17 mouse cellular contexts compared by ENCODE assay signal in the genomic region with DNA sequence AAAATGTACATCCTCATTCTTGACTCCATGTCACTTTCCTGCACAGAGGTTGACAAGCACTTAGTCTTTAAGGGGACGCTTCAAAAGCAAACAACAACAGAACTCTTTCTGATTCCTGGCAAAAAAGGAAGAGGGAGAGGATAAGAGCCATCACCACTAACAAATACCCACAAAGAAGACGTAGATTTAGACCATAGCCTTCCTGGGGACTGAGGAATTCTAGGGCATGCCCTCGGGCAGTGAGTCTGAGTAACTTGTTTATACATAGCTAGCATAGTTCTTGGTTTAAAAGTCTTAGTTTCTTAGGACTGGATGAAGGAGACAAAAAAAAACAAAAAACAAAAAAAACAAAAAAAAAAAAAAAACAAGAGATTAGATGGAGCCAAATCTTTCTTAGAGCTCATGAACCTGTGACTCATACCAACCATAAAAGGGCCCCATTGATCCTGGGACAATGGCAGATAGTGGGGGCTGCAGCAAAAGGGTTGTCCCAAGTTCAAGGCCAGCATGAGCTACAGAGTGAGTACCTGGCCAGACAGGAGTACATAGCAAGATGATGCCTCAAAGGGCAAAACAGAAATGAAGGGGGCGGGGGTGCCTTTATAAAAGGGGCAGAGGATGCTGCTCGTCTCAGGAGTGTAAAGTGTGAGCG. TPM values are rescaled to one million over a fixed set of nuclear protein-coding genes. Genes with fewer than 3 reads are reported as not detected.
DNase-seq lines count a peak whose midpoint lies in the region; ATAC-seq and TF ChIP-seq lines count a peak whose summit lies in the region.
"Had no signal": no experiment of that assay in that cellular context is flagged by ENCODE, and none has a peak within 500 bp of the region (broad histone marks: within the 10 kb centered on the region; RNA-seq: fewer than 3 reads in every experiment).

No protein-coding gene starts in this region.

- no peaks in the 10 kb centered on the region for H3K36me3 ChIP-seq in heart, embryonic 11.5 days (ENCODE audit: control insufficient read depth, insufficient read depth, low read length)
- H3K36me3 ChIP-seq in hindbrain, embryonic 10.5 days, result no peaks in the 10 kb centered on the region
- no peaks in the 10 kb centered on the region for H3K36me3 ChIP-seq in hindbrain, embryonic 11.5 days (ENCODE audit: control insufficient read depth, insufficient read depth, low read length)
- no peaks in the 10 kb centered on the region for H3K36me3 ChIP-seq in myocyte (ENCODE audit: control insufficient read depth, insufficient read depth)
- H3K36me3 ChIP-seq: embryonic facial prominence, embryonic 15.5 days; forebrain, embryonic 15.5 days; hindbrain, embryonic 12.5 days; limb, embryonic 10.5 days; liver, embryonic 12.5 days; lung, embryonic 15.5 days had no signal

- no peak overlapping the region for H3K4me3 ChIP-seq in heart, embryonic 11.5 days (ENCODE audit: low read depth, low read length)
- no peak overlapping the region for H3K4me3 ChIP-seq in hindbrain, embryonic 10.5 days
- no peak overlapping the region for H3K4me3 ChIP-seq in hindbrain, embryonic 11.5 days (ENCODE audit: low read depth, low read length)
- no peak overlapping the region for H3K4me3 ChIP-seq in myocyte
- H3K4me3 ChIP-seq: embryonic facial prominence, embryonic 15.5 days; forebrain, embryonic 15.5 days; hindbrain, embryonic 12.5 days; limb, embryonic 10.5 days; liver, embryonic 12.5 days; lung, embryonic 15.5 days had no signal

- TF ChIP-seq CTCF in Patski (IDR thresholded peaks at IDR 0.05), result no peak

- 61% methylated on average over 6 of the region's 6 CpGs for WGBS in heart, embryonic 11.5 days (ENCODE audit: insufficient replicate concordance)
- 67% methylated on average over 6 of the region's 6 CpGs for WGBS in hindbrain, embryonic 10.5 days
- 75% methylated on average over 6 of the region's 6 CpGs for WGBS in hindbrain, embryonic 11.5 days

- POLR2A ChIA-PET in Patski (lab: Charles Lee), result interaction anchor here (0.7 to 1.2 kb wide), 3 partner anchors 36 to 148 kb away, joined by 3 to 9 read pairs (median 8); no protein-coding TSS in a partner anchor

- peak; percentile 40 for DNase-seq in heart, adult 11 months
- no peak for DNase-seq in hindbrain, embryonic 10.5 days (ENCODE audit: low spot score)
- no peak for DNase-seq in hindbrain, embryonic 11.5 days (ENCODE audit: low spot score)
- DNase-seq in Patski (ENCODE audit: low read depth, low spot score), result peak; percentile 75
- no peak for DNase-seq in frontal cortex, postnatal 10 days (ENCODE audit: low spot score in 2 of 2)
- DNase-seq in cerebellum, adult 11-12 months, result no peak
- DNase-seq: B cell, adult 2 months; cerebellum, adult 9-10 months; midbrain, embryonic 14.5 days had no signal

- H3K9ac ChIP-seq in heart, embryonic 11.5 days (ENCODE audit: low read depth, low read length), result no peak overlapping the region
- no peak overlapping the region for H3K9ac ChIP-seq in hindbrain, embryonic 11.5 days (ENCODE audit: low read depth, low read length)
- H3K9ac ChIP-seq: embryonic facial prominence, embryonic 15.5 days; forebrain, embryonic 15.5 days; hindbrain, embryonic 12.5 days; liver, embryonic 12.5 days; lung, embryonic 15.5 days had no signal

- H3K4me1 ChIP-seq in heart, embryonic 11.5 days (ENCODE audit: control insufficient read depth, insufficient read depth, low read length), result peaks cover 14% of the 10 kb centered on the region
- H3K4me1 ChIP-seq in hindbrain, embryonic 10.5 days (replicated peaks), result peaks cover 11% of the 10 kb centered on the region
- H3K4me1 ChIP-seq in hindbrain, embryonic 11.5 days (replicated peaks; ENCODE audit: control insufficient read depth, insufficient read depth, low read length), result no peaks in the 10 kb centered on the region
- H3K4me1 ChIP-seq: embryonic facial prominence, embryonic 15.5 days; forebrain, embryonic 15.5 days; hindbrain, embryonic 12.5 days had no signal

- no peaks in the 10 kb centered on the region for H3K27me3 ChIP-seq in heart, embryonic 11.5 days (ENCODE audit: control insufficient read depth, insufficient read depth, low read length)
- H3K27me3 ChIP-seq in hindbrain, embryonic 10.5 days (ENCODE audit: insufficient read depth, poor library complexity, severe bottlenecking), result no peaks in the 10 kb centered on the region
- H3K27me3 ChIP-seq in hindbrain, embryonic 11.5 days (ENCODE audit: control insufficient read depth, insufficient read depth, low read length), result no peaks in the 10 kb centered on the region
- H3K27me3 ChIP-seq in Patski, result no peaks in the 10 kb centered on the region
- H3K27me3 ChIP-seq in myocyte (ENCODE audit: control insufficient read depth, insufficient read depth, insufficient read length), result no peaks in the 10 kb centered on the region
- H3K27me3 ChIP-seq: embryonic facial prominence, embryonic 15.5 days; forebrain, embryonic 15.5 days; hindbrain, embryonic 12.5 days; liver, embryonic 12.5 days; lung, embryonic 15.5 days had no signal

- no peaks in the 10 kb centered on the region for H3K9me3 ChIP-seq in heart, embryonic 11.5 days (replicated peaks; ENCODE audit: control insufficient read depth, low read length)
- H3K9me3 ChIP-seq in hindbrain, embryonic 10.5 days, result no peaks in the 10 kb centered on the region
- H3K9me3 ChIP-seq in hindbrain, embryonic 11.5 days (ENCODE audit: control insufficient read depth, low read length), result no peaks in the 10 kb centered on the region
- H3K9me3 ChIP-seq: embryonic facial prominence, embryonic 15.5 days; forebrain, embryonic 15.5 days; hindbrain, embryonic 12.5 days; limb, embryonic 10.5 days; liver, embryonic 12.5 days; lung, embryonic 15.5 days had no signal

- H3K27ac ChIP-seq in heart, embryonic 11.5 days (ENCODE audit: low read depth, low read length), result no peak overlapping the region
- 0 out of 2 replicates have a peak overlapping the region, but pooled peaks have one; percentile 17 for H3K27ac ChIP-seq in hindbrain, embryonic 10.5 days
- no peak overlapping the region for H3K27ac ChIP-seq in hindbrain, embryonic 11.5 days (ENCODE audit: low read depth, low read length)
- H3K27ac ChIP-seq: embryonic facial prominence, embryonic 15.5 days; forebrain, embryonic 15.5 days; hindbrain, embryonic 12.5 days; limb, embryonic 10.5 days; liver, embryonic 12.5 days; lung, embryonic 15.5 days had no signal

- no peak for TF ChIP-seq POLR2A in myocyte (IDR thresholded peaks at IDR 0.05; ENCODE audit: insufficient read length, low read depth)

- in situ Hi-C loops in Patski (cut with MboI; ENCODE audit: low pct_unique_long_range_greater_than_20kb), result no loop called here

- ATAC-seq in heart, embryonic 11.5 days (replicated peaks; ENCODE audit: insufficient number of reproducible peaks, low FRiP score, low TSS enrichment), result no peak
- ATAC-seq in hindbrain, embryonic 11.5 days (ENCODE audit: low FRiP score), result no peak
- ATAC-seq in Patski, result peak; percentile 93
- ATAC-seq: forebrain, embryonic 15.5 days had no signal

- no peak overlapping the region for H3K4me2 ChIP-seq in heart, embryonic 11.5 days
- H3K4me2 ChIP-seq in hindbrain, embryonic 11.5 days (replicated peaks; ENCODE audit: low read depth, low read length), result no peak overlapping the region
- peak overlapping the region; percentile 69 for H3K4me2 ChIP-seq in myocyte (ENCODE audit: low read depth)
- H3K4me2 ChIP-seq: embryonic facial prominence, embryonic 15.5 days; forebrain, embryonic 15.5 days; hindbrain, embryonic 12.5 days; liver, embryonic 12.5 days; lung, embryonic 15.5 days had no signal

- CTCF ChIA-PET in Patski (lab: Charles Lee), result interaction anchor here (0.6 to 2.0 kb wide), 8 partner anchors 33 to 101 kb away, joined by 3 to 11 read pairs (median 4); a partner anchor contains a TSS

- H3ac ChIP-seq in myocyte (ENCODE audit: control insufficient read depth, insufficient read length), result no peak overlapping the region

- no peaks in the 10 kb centered on the region for H3K79me2 ChIP-seq in myocyte (ENCODE audit: control insufficient read depth, insufficient read depth)

TF ChIP-seq in myocyte, 11 proteins besides CTCF, POLR2A, EP300 and RAD21 (continues in another document):
- TF ChIP-seq USF1 (IDR thresholded peaks at IDR 0.05; ENCODE audit: low read depth) (no peak), E2F4 (IDR thresholded peaks at IDR 0.05; ENCODE audit: insufficient read depth) (no peak), MAX (IDR thresholded peaks at IDR 0.05; ENCODE audit: low read depth) (no peak), MYOD1 (IDR thresholded peaks at IDR 0.05; ENCODE audit: control insufficient read depth in 1 of 3, insufficient read length in 2 of 3, low read depth in 2 of 3) (no peak), SRF (IDR thresholded peaks at IDR 0.05; ENCODE audit: control insufficient read depth, insufficient read length, low read depth) (no peak), TCF3 (IDR thresholded peaks at IDR 0.05; ENCODE audit: insufficient read length, low read depth) (no peak), MYOG (IDR thresholded peaks at IDR 0.05; ENCODE audit: control insufficient read depth in 1 of 3, insufficient read depth in 1 of 3, insufficient read length in 2 of 3, low read depth in 2 of 3) (no peak)

RNA-seq across cellular contexts. Expression of a gene that starts 9.6 kb away (rescaled TPM):
- 0.14 and 0.18 TPM in 2 replicates for polyA plus RNA-seq in heart, embryonic 11.5 days (2014; fragmentation: Nextera tagmentation; extraction: Ambion mirVana)
- polyA plus RNA-seq in hindbrain, embryonic 10.5 days (2016; fragmentation: Nextera tagmentation; extraction: Ambion mirVana), result 0.11 TPM in 1 of 2 replicates, not detected in the other
- 0.08 and 0.20 TPM in 2 replicates for polyA plus RNA-seq in hindbrain, embryonic 11.5 days (2014; fragmentation: Nextera tagmentation; extraction: Ambion mirVana)
- not detected for polyA plus RNA-seq in Patski (2021)
- 1.4 TPM for polyA plus RNA-seq in myocyte (2012; fragmentation: generic; extraction: Trizol)
- polyA plus RNA-seq: liver, embryonic 12.5 days had no signal

RNA-seq across cellular contexts. Expression of a gene that starts 23.3 kb away (rescaled TPM):
- not detected in 2 replicates for polyA plus RNA-seq in heart, embryonic 11.5 days (2014; fragmentation: Nextera tagmentation; extraction: Ambion mirVana)
- polyA plus RNA-seq in hindbrain, embryonic 10.5 days (2016; fragmentation: Nextera tagmentation; extraction: Ambion mirVana), result not detected in 2 replicates
- not detected in 2 replicates for polyA plus RNA-seq in hindbrain, embryonic 11.5 days (2014; fragmentation: Nextera tagmentation; extraction: Ambion mirVana)
- polyA plus RNA-seq in Patski (2021) (not detected), myocyte (2012; fragmentation: generic; extraction: Trizol) (not detected)
- polyA plus RNA-seq: embryonic facial prominence, embryonic 15.5 days; forebrain, embryonic 15.5 days; hindbrain, embryonic 12.5 days; limb, embryonic 10.5 days; liver, embryonic 12.5 days; lung, embryonic 15.5 days; midbrain, embryonic 14.5 days had no signal

RNA-seq across cellular contexts. Expression of a gene that starts 45.1 kb away (rescaled TPM):
- polyA plus RNA-seq in heart, embryonic 11.5 days (2014; fragmentation: Nextera tagmentation; extraction: Ambion mirVana), result 56.9 and 63.2 TPM in 2 replicates
- 45.0 TPM in 2 replicates for polyA plus RNA-seq in hindbrain, embryonic 10.5 days (2016; fragmentation: Nextera tagmentation; extraction: Ambion mirVana)
- polyA plus RNA-seq in hindbrain, embryonic 11.5 days (2014; fragmentation: Nextera tagmentation; extraction: Ambion mirVana), result 43.7 and 48.9 TPM in 2 replicates
- 198 TPM for polyA plus RNA-seq in Patski (2021)
- polyA plus RNA-seq in myocyte (2012; fragmentation: generic; extraction: Trizol), result 29.1 TPM

RNA-seq across cellular contexts. Expression of a gene that starts 49.4 kb away (rescaled TPM):
- 49.7 and 54.6 TPM in 2 replicates for polyA plus RNA-seq in heart, embryonic 11.5 days (2014; fragmentation: Nextera tagmentation; extraction: Ambion mirVana)
- polyA plus RNA-seq in hindbrain, embryonic 10.5 days (2016; fragmentation: Nextera tagmentation; extraction: Ambion mirVana), result not detected in 2 replicates
- polyA plus RNA-seq in hindbrain, embryonic 11.5 days (2014; fragmentation: Nextera tagmentation; extraction: Ambion mirVana), result 0.12 TPM in 1 of 2 replicates, not detected in the other
- polyA plus RNA-seq in Patski (2021) (not detected), myocyte (2012; fragmentation: generic; extraction: Trizol) (not detected)
- polyA plus RNA-seq: forebrain, embryonic 15.5 days; hindbrain, embryonic 12.5 days; limb, embryonic 10.5 days; liver, embryonic 12.5 days; midbrain, embryonic 14.5 days had no signal

Comparison
In these comparisons a context has a peak if more than half of its experiments do, and no peak if none do; other contexts are left out.
1. DNase-seq: peak in heart, adult 11 months (single experiment) and Patski (single experiment); none in hindbrain, embryonic 10.5 days (single experiment), hindbrain, embryonic 11.5 days (single experiment), frontal cortex, postnatal 10 days (0 of 2) and cerebellum, adult 11-12 months (single experiment).